Mouse (Mus musculus) lung, postnatal 36 days (tissue): ENCODE results near the gene Arhgef17.

Experiments used
- DNase-seq: peaks from one replicate; pipeline ENCODE4 v3.0.0; 2022; ENCODE audit warnings: mixed read lengths

Gene Arhgef17

GRCm38 (mm10) chr7:100843866-100844265, 88.0 kb downstream of the Arhgef17 start:
- no peak for DNase-seq

- DNase-seq, result no peak
Measured at GRCm38 (mm10) chr7:100842175-100842574, 89.7 kb downstream of the Arhgef17 start.

GRCm38 (mm10) chr7:100841608-100842007, 90.3 kb downstream of the Arhgef17 start:
- no peak for DNase-seq

GRCm38 (mm10) chr7:100840906-100841305, 91.0 kb downstream of the Arhgef17 start:
- no peak for DNase-seq

- no peak for DNase-seq
Measured at GRCm38 (mm10) chr7:100839632-100840402, 92.1 kb downstream of the Arhgef17 start.

GRCm38 (mm10) chr7:100837701-100838100, 94.2 kb downstream of the Arhgef17 start:
- DNase-seq, result no peak

- DNase-seq, result no peak
Measured at GRCm38 (mm10) chr7:100836657-100837056, 95.2 kb downstream of the Arhgef17 start.

GRCm38 (mm10) chr7:100835711-100836110, 96.2 kb downstream of the Arhgef17 start:
- no peak for DNase-seq

GRCm38 (mm10) chr7:100835168-100835567, 96.7 kb downstream of the Arhgef17 start:
- no peak for DNase-seq

- no peak for DNase-seq
Measured at GRCm38 (mm10) chr7:100833859-100834258, 98.0 kb downstream of the Arhgef17 start.

GRCm38 (mm10) chr7:100828549-100828948, 103.4 kb downstream of the Arhgef17 start:
- no peak for DNase-seq

- DNase-seq, result no peak
Measured at GRCm38 (mm10) chr7:100824661-100825060, 107.2 kb downstream of the Arhgef17 start.
